Mouse (Mus musculus) kidney, postnatal 25 days (tissue): ENCODE results near the gene Tnfsf12.

Source experiments
- DNase-seq, 2 experiments: peaks; one replicate each; pipeline ENCODE4 v3.0.0; 2021; ENCODE audit warnings: mixed read lengths in 2 of 2

Gene Tnfsf12

DNA sequence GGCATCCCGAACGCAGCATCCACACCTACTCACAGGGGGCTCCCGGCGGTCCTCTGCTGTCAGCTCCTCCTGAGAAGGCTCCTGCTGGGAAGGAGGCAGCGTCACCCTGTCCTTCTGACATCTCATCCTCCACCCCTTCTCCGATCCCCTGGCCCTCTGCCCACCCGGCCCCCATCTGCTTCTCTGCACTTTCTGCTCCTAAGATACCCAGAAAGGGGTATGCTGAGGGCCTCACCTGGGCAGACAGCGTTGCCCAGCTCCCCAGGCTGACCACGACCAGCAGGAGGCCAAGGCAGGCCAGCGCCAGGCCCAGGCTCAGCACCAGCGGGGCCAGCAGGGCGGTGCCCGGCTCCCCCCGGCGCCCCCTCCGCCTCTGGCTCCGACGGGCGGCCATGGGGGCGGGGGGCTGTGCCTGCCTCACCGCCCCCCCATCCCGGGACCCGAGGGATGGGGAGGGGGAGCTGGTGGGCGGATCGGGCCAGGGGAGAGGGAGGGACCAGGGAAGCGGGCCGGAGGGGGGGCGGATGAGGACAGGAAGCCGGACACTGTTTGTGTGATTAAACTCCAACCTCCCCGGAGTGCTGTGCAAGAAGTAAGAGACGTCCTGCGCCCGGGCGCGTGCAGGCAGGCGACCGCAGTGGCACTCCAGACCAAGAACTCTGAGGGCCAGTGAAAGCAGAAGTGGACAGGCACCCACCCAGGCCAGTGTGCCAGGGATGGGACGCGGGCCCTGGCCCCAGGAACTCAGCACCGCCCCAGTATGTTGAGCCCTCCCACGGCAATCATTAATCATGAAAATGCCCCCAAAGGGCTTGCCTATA is at the start of gene Tnfsf12, which contains the start of gene Tnfsfm13:
Gene Tnfsf12 (minus strand): TSS at position 489 of the 821 bp plus-strand sequence.
Gene Tnfsfm13 (minus strand): TSS at position 738 of the 821 bp plus-strand sequence.
- DNase-seq = peak; percentile 88 to 92

DNA sequence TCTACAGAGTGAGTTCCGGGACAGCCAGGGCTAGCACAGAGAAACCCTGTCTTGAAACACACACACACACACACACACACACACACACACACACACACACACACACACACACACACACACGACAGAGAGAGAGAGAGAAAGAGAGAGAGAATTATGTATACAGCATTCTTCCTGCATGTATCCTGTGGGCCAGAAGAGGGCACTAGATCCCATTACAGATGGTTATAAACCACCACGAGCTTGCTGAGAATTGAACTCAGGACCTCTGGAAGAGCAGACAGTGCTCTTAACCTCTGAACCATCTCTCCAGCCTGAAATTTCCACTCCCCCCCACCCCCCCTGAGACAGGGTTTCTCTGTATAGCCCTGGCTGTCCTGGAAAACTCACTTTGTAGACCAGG is 35.8 kb upstream of the Tnfsf12 start:
- peak in 1 of 2 experiments; percentile 27 for DNase-seq

- DNase-seq = peak; percentile 51 to 80
These were observed 33.4 kb upstream of the Tnfsf12 start for GRCm38 (mm10) chr11:69729063-69729462.

DNA sequence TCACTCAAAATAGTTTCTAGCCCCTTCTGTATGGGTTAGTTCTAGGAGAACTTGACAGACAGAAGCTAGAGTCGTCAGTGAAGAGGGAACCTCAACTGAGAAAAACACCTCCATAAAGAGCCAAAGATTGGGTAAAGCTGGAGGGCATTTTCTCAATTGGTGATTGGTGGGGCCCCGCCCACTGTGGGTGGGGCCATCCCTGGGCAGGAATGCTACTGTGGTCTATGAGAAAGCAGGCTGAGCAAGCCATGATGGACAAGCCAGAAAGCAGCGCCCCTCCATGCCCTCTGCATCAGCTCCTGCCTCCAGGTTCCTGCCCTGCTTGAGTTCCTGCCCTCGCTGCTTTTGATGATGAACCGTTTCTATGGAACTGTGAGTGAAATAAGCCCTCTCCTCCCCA is 30.3 kb upstream of the Tnfsf12 start:
- no peak for DNase-seq

- no peak for DNase-seq
These were observed 27.4 kb upstream of the Tnfsf12 start for GRCm38 (mm10) chr11:69723074-69723473.

GRCm38 (mm10) chr11:69720852-69721251 is 25.2 kb upstream of the Tnfsf12 start:
- DNase-seq = peak in 1 of 2 experiments; percentile 37

DNA sequence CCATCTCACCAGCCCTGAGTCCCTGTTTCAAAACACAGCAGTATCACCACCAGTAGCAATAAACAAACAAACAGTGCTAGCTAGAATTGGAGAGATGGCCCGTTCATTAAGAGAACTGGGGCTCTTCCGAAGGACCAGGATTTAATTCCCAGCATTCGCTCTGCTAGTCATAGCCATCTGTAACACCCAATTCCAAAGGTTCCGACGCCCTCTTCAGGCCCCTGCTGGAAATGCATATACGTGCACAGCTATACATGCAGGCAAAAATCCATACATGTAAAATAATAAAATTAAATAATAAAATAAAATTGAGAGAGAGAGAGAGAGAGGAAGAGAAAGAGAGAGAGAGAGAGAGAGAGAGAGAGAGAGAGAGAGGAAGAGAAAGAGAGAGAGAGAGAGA is 23.8 kb upstream of the Tnfsf12 start:
- peak in 1 of 2 experiments; percentile 10 for DNase-seq

- peak; percentile 35 to 70 for DNase-seq
These were observed 23.0 kb upstream of the Tnfsf12 start for GRCm38 (mm10) chr11:69718661-69719060.

GRCm38 (mm10) chr11:69716953-69717352 is 21.3 kb upstream of the Tnfsf12 start:
- DNase-seq = no peak

DNA sequence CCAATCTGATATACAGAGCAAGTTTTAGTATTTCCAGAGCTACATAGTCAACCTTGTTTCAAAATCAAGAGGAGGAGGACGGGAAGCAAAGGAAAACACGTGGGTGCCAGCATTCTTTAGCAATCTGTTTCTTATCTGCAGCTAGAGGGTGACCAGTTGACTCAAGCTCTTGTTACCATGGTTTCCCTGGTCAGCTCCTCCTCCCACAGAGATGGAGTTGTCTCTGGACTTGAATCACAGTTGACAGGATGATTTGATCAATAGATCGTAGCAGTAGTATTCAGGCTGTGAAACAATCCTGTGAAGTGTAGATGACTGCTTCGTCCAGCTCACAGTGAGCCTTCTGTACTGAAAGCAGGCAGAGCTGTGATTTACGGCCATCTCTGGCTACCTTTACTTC is 20.3 kb upstream of the Tnfsf12 start:
- peak in 1 of 2 experiments; percentile 17 for DNase-seq

DNA sequence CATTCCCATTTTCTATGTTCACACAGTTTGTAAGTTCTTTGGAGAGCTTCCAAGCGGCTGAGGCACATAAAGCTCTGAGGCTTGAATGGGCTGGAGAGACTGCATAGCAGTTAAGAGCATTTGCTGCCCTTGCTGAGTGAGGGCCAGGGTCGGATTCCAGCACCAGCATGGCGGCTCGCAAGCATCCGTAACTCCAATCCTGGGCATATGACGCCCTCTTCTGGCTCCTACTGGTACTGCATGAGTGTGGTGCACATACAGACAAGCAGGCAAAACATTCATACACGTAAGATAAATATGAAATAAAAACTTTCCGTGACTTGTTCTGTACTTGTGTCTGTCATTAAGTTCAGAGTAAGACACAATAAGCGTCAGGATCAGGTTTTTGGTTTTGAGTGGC is 19.8 kb upstream of the Tnfsf12 start:
- peak; percentile 60 to 77 for DNase-seq

GRCm38 (mm10) chr11:69714636-69715329 is 19.1 kb upstream of the Tnfsf12 start:
- DNase-seq = peak; percentile 82 to 88

DNA sequence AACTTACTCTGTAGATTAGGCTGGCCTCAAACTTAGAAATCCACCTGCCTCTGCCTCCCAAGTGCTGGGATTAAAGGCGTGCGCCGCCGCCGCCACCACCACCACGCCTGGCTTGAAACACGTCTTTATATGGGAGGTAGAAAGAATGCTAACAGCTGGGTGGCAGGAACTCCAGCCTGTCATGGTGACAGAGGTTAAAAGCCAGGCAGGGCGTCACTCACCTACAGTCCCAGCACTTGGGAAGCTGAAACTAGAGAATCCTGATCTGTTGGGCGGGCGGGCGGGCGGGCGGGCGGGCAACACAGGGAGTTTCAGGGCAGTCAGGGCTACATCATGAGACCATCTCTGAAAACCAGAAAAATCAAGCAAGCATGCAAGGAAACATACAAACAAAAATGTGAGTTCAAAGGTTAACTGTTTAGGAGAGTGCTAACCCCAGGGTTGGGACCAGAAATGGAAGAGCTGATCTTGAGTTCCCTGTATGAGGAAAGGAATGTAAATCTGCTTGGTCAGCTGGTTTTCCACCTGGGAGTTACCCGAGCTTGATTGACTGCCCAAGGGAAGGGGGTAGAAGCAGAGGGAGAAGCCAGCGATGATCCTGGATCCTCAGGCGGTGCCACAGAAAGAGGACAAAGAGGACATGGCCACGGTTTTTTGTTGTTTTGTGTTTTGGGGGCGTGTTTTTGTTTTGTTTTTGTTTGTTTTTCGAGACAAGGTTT is 17.5 kb upstream of the Tnfsf12 start:
- DNase-seq = peak; percentile 36 to 58

DNA sequence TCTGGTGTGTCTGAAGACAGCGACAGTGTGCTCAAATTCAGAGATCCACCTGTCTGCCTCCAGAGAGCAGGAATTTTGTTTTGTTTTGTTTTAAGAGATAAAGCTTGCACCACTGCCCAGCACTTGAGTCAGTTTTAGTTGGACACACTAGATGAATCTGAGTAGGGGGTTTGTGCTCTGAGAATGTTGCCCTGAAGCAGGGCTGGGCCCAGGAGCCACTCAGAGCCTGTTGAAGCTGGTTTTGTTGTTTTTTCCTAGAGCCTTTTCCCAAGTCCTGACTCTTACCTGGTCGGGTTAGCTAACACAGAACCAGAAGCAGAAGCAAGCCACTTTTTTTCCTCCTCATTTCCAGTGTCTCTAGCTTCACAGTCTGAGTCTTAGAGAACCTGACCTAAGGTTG is 15.4 kb upstream of the Tnfsf12 start:
- DNase-seq = no peak

DNA sequence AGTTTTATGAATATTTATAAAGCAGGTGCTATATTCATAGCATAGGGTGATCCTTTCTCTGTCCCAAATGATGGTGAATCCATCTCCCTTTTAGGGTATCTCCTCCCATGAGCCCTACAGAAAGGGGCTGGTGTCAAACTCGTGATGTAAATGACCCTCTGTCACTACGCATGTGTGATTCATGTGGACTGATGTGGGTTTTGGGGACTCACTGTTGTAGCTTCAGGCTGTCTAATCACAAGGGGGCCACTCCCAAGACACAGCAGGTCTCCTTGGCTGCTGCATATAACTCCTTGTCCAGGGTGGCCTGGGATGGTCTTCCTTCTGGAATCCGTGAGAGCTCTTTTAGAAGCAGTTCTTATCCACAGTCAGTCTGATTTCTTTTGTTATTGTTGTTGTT is 14.8 kb upstream of the Tnfsf12 start:
- no peak for DNase-seq

GRCm38 (mm10) chr11:69709554-69710446 is 14.2 kb upstream of the Tnfsf12 start:
- DNase-seq = no peak

- no peak for DNase-seq
These were observed 13.1 kb upstream of the Tnfsf12 start for GRCm38 (mm10) chr11:69708614-69709265.

GRCm38 (mm10) chr11:69707873-69708381 is 12.3 kb upstream of the Tnfsf12 start:
- no peak for DNase-seq

DNA sequence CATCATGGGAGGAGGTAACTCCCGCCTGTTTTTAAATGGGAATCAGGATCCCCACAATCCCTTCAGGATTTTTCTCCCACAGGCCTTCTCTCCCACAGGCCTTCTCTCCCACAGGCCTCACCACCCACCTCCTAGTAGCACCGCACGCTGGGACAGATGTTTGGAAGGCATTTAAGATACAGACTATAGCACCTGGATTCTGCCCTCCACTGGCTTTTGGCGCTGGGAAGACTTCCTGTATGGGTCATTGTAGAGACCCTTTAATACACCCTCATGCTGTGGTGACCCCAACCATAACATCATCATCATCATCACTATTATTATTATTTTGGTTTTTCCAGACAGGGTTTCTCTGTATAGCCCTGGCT is 11.8 kb upstream of the Tnfsf12 start:
- no peak for DNase-seq

DNA sequence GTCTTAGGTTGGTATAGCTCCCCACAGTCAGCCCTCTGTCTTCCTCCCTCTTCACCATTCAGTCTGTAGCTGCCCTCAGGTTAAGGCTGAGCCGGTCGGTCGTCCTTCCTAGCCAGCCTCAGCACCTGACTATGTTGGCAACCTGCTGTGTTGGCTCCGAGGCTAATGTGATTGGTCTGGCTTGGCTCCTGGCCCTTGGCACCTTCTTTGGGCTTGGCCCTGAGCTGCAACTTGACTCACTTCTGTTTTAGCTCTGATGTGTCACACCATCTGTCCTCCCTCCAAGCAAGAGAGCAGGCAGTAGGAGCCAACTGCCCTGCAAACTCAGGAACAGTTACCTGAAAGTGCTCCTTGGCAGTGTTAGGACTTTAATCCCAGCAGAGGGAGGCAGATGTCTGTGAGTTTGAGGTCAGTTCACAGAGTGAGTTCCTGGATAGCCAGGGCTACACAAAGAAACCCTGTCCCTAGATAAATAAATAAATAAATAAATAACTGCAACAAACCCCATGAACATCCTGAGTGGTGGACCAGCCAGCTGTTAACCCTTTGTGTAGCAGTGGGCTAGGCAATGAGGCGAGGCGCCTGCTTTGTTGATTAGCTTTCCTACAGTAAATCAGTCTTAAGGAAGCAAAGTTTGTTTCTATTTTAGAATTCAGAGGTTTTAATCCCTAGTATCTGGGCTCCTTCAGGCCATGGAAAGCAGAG is 11.3 kb upstream of the Tnfsf12 start:
- DNase-seq = peak; percentile 86 to 93

DNA sequence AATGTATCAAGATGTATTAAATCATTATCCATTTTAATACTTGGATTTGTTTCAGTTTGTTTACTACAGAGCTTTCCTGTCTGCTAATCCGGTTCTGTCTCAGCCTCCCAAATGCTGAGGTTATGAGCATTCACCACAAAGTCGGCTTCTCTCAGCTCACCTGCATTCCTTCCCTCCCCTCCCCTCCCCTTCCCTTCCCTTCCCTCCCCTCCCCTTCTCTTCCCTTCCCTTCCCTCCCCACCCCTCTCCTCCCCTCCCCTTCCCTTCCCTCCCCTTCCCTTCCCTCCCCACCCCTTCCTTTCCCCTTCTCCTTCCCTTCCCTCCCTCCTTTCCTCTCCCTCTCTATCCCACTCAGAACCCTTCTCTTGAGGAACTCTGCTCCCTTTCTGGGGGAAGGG is 9.0 kb upstream of the Tnfsf12 start:
- DNase-seq = no peak
